Mouse (Mus musculus) CD4-positive naive resting alpha-beta T cell, adult 76 days (primary cell): ENCODE data around the gene Kctd11. TPM values are rescaled to one million over a fixed set of nuclear protein-coding genes. Genes with fewer than 3 reads are reported as not detected.

Source experiments
- total RNA-seq: library from RNA; stranded (reverse); gene quantifications from one replicate; pipeline ENCODE4 v1.2.4, GENCODE M21; 2023

Gene Kctd11
- total RNA-seq = 1.00 TPM

DNA sequence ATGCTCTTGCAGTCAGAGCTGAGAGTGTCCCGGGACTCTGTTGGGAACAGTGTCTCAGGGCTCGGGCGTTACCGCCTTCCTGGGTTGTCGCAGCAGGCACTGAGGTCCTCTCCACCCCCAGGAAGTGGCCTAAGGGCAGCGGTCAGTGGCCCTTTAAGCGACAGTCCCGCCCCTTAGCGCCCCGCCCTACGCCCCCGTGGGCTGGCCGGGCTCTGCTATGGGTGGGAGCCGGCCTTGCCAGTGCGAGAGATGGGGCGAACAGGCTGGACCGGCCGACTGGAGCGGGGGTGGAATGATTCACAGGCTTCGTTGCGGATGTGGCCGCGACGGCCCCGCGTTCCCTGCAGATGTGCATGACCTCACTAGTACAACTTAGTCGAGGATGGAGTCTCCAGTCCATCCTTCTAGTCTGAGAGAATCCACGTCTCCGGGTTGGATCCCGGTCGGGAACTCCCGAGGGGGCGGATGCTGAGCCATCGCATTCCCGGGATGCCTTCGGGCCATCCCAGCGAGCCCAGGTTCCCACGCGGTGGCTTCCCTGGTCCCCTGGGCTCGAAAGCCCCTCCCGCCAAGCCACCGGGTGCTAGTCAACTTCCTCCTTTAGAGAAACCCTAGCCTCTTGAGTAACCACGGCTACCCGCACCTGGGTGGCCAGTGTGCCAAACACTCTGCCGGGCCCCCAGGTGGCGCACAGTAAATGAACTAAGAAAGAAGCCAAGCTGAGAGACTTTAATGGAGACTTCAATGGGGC lies at the start of gene Kctd11:
TSS of gene Kctd11 (minus strand) at position 554 of the 751 bp plus-strand sequence.

GRCm38 (mm10) chr11:69921114-69922011 lies 40.2 kb upstream of the Kctd11 start, which contains the start of gene Eif5a:
TSS of gene Eif5a (minus strand) at chr11:69921958.

GRCm38 (mm10) chr11:69913554-69914371 lies 32.6 kb upstream of the Kctd11 start, which contains the start of gene Gps2:
TSS of gene Gps2 (plus strand) at chr11:69913888.

DNA sequence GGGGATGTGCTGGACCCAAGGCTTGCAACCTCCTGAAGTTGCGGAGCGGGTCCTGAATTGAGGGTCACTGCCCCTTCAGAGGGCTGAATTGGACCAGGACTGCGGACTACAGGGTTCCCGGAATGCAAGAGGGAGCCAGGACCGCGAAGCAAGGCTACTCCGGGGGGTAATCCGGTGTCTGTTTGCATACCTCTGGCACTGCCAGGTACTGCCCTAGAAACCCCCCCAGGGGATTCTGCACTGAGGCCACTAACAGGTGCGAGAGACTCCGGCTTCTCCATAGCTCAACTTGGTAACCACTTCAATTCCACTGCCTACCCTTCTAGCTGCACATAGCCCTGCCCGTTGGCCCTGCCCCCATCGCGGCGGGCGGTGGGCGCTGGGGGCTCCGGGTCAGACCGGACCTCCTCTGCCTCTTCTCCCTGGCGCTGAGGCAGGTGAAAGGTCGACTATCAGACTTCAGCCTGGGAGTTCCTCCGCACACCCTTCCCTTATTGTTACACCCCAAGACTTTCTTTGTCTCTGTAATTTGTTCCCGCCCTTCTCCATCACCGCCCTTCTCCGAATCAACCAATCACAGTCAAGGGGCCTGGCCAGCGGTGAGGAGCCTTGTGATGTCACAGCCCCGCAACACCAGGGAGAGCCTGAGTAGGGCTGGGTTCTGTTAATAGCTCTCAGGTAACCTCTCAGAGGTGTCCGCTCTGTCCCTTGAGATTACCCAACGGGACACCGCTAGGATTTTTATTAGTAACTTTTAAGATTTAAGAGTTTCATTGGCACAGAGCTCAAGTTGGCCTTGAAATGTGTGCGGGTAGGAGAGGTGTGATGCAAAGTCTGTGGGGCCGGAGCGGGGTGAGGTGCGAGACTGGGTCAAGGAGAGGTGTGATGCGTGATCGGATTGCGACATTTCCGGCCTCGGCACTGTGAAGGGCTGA lies 19.5 kb upstream of the Kctd11 start, which contains the start of the genes 2810408A11Rik and Neurl4:
TSS of gene 2810408A11Rik (minus strand) at position 517 of the 935 bp plus-strand sequence.
TSS of gene Neurl4 (plus strand) at position 602 of the 935 bp plus-strand sequence.

GRCm38 (mm10) chr11:69895291-69895690 lies 14.1 kb upstream of the Kctd11 start, which contains the start of gene Acap1:
TSS of gene Acap1 (minus strand) at chr11:69895539.

GRCm38 (mm10) chr11:69877878-69878277 lies 3.3 kb downstream of the Kctd11 start, which contains the start of gene Tmem95:
TSS of gene Tmem95 (minus strand) at chr11:69878018.

GRCm38 (mm10) chr11:69858113-69858998 lies 22.9 kb downstream of the Kctd11 start, which contains the start of gene Tnk1:
TSS of gene Tnk1 (minus strand) at chr11:69858730.

DNA sequence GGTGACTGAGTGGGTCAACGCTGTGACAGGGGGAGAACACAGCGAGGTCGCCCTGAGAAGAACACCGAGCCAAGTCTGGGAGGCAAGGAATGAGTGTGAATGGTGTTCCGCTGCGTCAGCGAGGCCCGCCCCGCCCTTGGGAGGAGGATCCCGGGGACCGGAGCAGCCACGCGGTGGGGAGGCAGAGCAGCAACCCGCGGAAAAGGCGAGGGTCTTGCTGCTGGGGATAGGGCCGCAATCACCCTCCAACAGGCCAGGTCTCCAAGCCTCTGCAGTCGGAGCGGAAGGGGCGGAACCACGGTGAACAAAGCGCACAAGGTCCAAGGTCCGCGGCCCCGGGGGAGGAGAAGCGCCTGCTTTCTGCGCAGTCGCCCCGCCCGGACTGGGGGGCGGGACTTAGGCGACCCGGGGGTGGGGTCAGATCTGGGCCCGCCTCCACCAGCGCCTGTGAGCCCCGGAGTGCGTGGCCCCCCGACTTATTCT lies 35.0 kb downstream of the Kctd11 start, which contains the start of gene Plscr3:
TSS of gene Plscr3 (plus strand) at position 179 of the 483 bp plus-strand sequence.

DNA sequence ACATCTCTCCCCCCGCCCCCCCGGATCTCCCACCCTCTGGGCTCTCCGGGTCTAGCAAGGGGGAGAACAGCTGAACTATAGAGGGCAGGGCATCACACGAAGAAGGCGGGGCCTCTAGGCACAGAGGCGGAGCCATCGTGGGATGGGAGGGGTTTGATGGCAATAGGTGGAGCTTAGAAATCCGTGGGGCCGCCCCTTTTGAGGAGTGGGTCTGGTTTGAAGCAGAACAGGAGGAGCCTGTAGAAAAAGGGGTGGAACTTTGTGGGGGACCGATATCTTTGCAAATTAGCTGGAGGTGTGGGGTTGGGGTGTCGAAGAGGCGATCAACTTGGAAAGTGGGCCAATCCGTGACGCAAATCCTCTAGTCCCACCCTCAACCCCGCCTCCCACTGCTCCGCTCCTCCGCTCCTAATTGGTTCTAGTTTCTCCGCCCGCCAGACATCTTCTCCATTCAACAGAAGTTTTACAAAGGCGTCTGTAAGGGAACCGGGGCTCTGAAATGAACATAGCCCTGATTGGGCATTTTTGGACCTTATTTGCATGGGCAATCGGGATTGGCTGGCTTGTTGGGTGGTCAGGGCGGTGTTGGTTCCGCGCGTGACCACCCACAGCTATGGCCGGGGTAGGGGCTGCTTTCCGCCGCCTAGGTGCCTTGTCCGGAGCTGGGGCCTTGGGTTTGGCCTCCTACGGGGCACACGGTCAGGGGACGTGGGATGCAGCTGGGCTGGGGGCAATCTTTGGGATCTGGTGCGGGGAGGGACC lies 43.1 kb downstream of the Kctd11 start, which contains the start of gene Tmem256:
TSS of gene Tmem256 (plus strand) at position 563 of the 762 bp plus-strand sequence.

DNA sequence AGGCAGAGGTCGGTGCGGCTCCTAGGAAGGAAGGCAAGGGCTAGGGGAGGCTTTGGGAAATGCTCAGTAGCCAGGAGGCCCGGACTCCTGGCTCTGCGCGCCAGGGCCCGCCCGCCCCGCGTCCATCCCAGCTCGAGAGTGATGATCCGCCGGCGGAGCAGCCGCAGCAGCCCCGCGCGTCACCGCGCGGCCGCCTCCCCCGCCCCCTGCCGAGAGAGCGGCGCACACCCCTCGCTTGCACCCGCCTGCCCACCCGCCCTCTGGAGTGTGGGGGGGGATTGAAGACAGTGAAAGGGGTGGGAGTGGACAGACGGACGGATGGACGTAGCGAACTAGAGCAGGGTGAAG lies 43.6 kb downstream of the Kctd11 start, which contains the start of gene Nlgn2:
TSS of gene Nlgn2 (minus strand) at position 181 of the 348 bp plus-strand sequence.

Other genes starting within 250 kb of the Kctd11 start
- 64.1 TPM for gene Fxr2, start 248.4 kb downstream of the Kctd11 start, total RNA-seq
- gene Sox15, start 226.1 kb downstream of the Kctd11 start, total RNA-seq = 0.70 TPM
- 70.5 TPM for gene Mpdu1, start 218.8 kb downstream of the Kctd11 start, total RNA-seq
- 9.1 TPM for gene Cd68, start 215.3 kb downstream of the Kctd11 start, total RNA-seq
- gene Eif4a1, start 209.0 kb downstream of the Kctd11 start, total RNA-seq = 715 TPM
- 110 TPM for gene Senp3, start 199.3 kb downstream of the Kctd11 start, total RNA-seq
- not detected for gene Tnfsf13, start 195.6 kb downstream of the Kctd11 start, total RNA-seq
- 0.76 TPM for gene Tnfsf12, start 185.6 kb downstream of the Kctd11 start, total RNA-seq
- not detected for gene Tnfsfm13, start 185.3 kb downstream of the Kctd11 start, total RNA-seq
- 169 TPM for gene Polr2a, start 122.8 kb downstream of the Kctd11 start, total RNA-seq
- gene Slc35g3, start 119.4 kb downstream of the Kctd11 start, total RNA-seq = not detected
- gene Zbtb4, start 115.5 kb downstream of the Kctd11 start, total RNA-seq = 52.5 TPM
- 1.9 TPM for gene Chrnb1, start 85.5 kb downstream of the Kctd11 start, total RNA-seq
- not detected for gene Fgf11, start 79.5 kb downstream of the Kctd11 start, total RNA-seq
- not detected for gene Tmem102, start 75.8 kb downstream of the Kctd11 start, total RNA-seq
- gene Gm39566, start 66.1 kb downstream of the Kctd11 start, total RNA-seq = not detected
- not detected for gene Spem2, start 62.9 kb downstream of the Kctd11 start, total RNA-seq
- not detected for gene Spem1, start 59.2 kb downstream of the Kctd11 start, total RNA-seq
- gene Nlgn2, start 43.6 kb downstream of the Kctd11 start, total RNA-seq = 2.8 TPM
- gene Tmem256, start 42.9 kb downstream of the Kctd11 start, total RNA-seq = 14.5 TPM
- 10.6 TPM for gene Plscr3, start 35.0 kb downstream of the Kctd11 start, total RNA-seq
- gene Tnk1, start 22.7 kb downstream of the Kctd11 start, total RNA-seq = not detected
- not detected for gene Tmem95, start 3.4 kb downstream of the Kctd11 start, total RNA-seq
- gene Acap1, start 14.1 kb upstream of the Kctd11 start, total RNA-seq = 384 TPM
- 1.1 TPM for gene 2810408A11Rik, start 19.6 kb upstream of the Kctd11 start, total RNA-seq
- 46.9 TPM for gene Neurl4, start 19.7 kb upstream of the Kctd11 start, total RNA-seq
- gene Gps2, start 32.5 kb upstream of the Kctd11 start, total RNA-seq = 146 TPM
- gene Eif5a, start 40.6 kb upstream of the Kctd11 start, total RNA-seq = 275 TPM
- not detected for gene Ybx2, start 54.4 kb upstream of the Kctd11 start, total RNA-seq
- 0.62 TPM for gene Slc2a4, start 66.8 kb upstream of the Kctd11 start, total RNA-seq
- gene Cldn7, start 83.4 kb upstream of the Kctd11 start, total RNA-seq = not detected
- 69.6 TPM for gene Ctdnep1, start 99.8 kb upstream of the Kctd11 start, total RNA-seq
- gene Elp5, start 101.1 kb upstream of the Kctd11 start, total RNA-seq = 35.0 TPM
- 187 TPM for gene Gabarap, start 109.7 kb upstream of the Kctd11 start, total RNA-seq
- gene Phf23, start 114.4 kb upstream of the Kctd11 start, total RNA-seq = 50.0 TPM
- gene Dvl2, start 119.2 kb upstream of the Kctd11 start, total RNA-seq = 26.9 TPM
- 57.5 TPM for gene Acadvl, start 134.0 kb upstream of the Kctd11 start, total RNA-seq
- 38.6 TPM for gene Dlg4, start 135.5 kb upstream of the Kctd11 start, total RNA-seq
- gene Asgr1, start 172.7 kb upstream of the Kctd11 start, total RNA-seq = not detected
- not detected for gene Asgr2, start 211.2 kb upstream of the Kctd11 start, total RNA-seq
- not detected for gene Mgl2, start 248.9 kb upstream of the Kctd11 start, total RNA-seq